Mouse (Mus musculus): Measurements from ENCODE around the gene Vdr.

- TF ChIP-seq CTCF (IDR thresholded peaks at IDR 0.05; ENCODE audit: borderline replicate concordance, insufficient read depth, low read depth, low read length) = no peak
- no peak for TF ChIP-seq POLR2A (IDR thresholded peaks at IDR 0.05; ENCODE audit: borderline replicate concordance, insufficient read depth, low read length)
Observed at GRCm38 (mm10) chr15:97938580-97938979, 28.1 kb upstream of the Vdr start.

Measured in cerebellum, adult 2 months (tissue).